Mouse (Mus musculus) liver, embryonic 13.5 days (tissue): ENCODE data around the gene Nfkbib. TPM values are rescaled to one million over a fixed set of nuclear protein-coding genes. Genes with fewer than 3 reads are reported as not detected.

Experiments used
- ATAC-seq: fragments of 200-750 bp; cut with Nextera tagmentation; 2 replicates; pipeline ENCODE4 v1.8.0; 2017; ENCODE audit warnings: low read depth, mild to moderate bottlenecking, moderate number of reproducible peaks, moderate library complexity
- DNase-seq: peaks from one replicate; pipeline ENCODE4 v3.0.0; 2022
- H3K27ac ChIP-seq: fragments of 300-500 bp; sonication (generic); 2 replicates; pipeline ENCODE4 v1.5.1; 2015; ENCODE audit warnings: moderate library complexity, mild to moderate bottlenecking, inconsistent platforms
- H3K27me3 ChIP-seq: fragments of 300-500 bp; sonication (generic); 2 replicates; pipeline ENCODE4 v1.6.1; 2015; ENCODE audit warnings: mild to moderate bottlenecking, inconsistent platforms
- H3K36me3 ChIP-seq: fragments of 300-500 bp; sonication (generic); 2 replicates; pipeline ENCODE4 v1.6.1; 2015; ENCODE audit warnings: mild to moderate bottlenecking, inconsistent platforms
- H3K4me1 ChIP-seq: fragments of 300-500 bp; sonication (generic); replicated peaks from 2 replicates; pipeline ENCODE4 v1.6.1; 2015; ENCODE audit warnings: inconsistent platforms
- H3K4me2 ChIP-seq: fragments of 300-500 bp; sonication (generic); 2 replicates; pipeline ENCODE4 v1.6.1; 2015; ENCODE audit warnings: inconsistent platforms, mild to moderate bottlenecking, moderate library complexity
- H3K4me3 ChIP-seq: fragments of 300-500 bp; sonication (generic); replicated peaks from 2 replicates; pipeline ENCODE4 v1.5.1; 2015; ENCODE audit warnings: mild to moderate bottlenecking, inconsistent platforms
- H3K9ac ChIP-seq: fragments of 300-500 bp; sonication (generic); 2 replicates; pipeline ENCODE4 v1.6.1; 2015; ENCODE audit warnings: mild to moderate bottlenecking, inconsistent platforms
- H3K9me3 ChIP-seq: fragments of 300-500 bp; sonication (generic); replicated peaks from 2 replicates; pipeline ENCODE4 v1.6.1; 2016; ENCODE audit warnings: inconsistent platforms
- WGBS: fragments of 180-500 bp; shearing (Covaris S2); methylation state at CpG from one replicate; pipeline ENCODE4 v1.1.7; 2015; ENCODE audit not compliant: insufficient replicate concordance; 5-methylcytosine and 5-hydroxymethylcytosine counted together
- polyA plus RNA-seq: library from polyadenylated mRNA; unstranded; fragments of >200 nt; fragmentation: Nextera tagmentation; extraction: Ambion mirVana; gene quantifications from 2 replicates; pipeline ENCODE4 v1.2.1, GENCODE M21; 2015

Nfkbib gene
- polyA plus RNA-seq, 1 experiment from 2014 or later = 37.1 TPM

GRCm38 (mm10) chr7:28785161-28785560, 17.8 kb upstream of the Nfkbib start:
- H3K4me2 ChIP-seq = no peak overlapping the region
- H3K27me3 ChIP-seq = no peaks in the 10 kb centered on the region
- 70% methylated on average over 5 of the region's 5 CpGs for WGBS
- peaks cover 26% of the 10 kb centered on the region for H3K4me1 ChIP-seq
- H3K9me3 ChIP-seq = no peaks in the 10 kb centered on the region
- DNase-seq = no peak
- ATAC-seq = no peak
- H3K36me3 ChIP-seq = peaks cover 5% of the 10 kb centered on the region; the same call in 1 of the 2 replicates
- no peak overlapping the region for H3K9ac ChIP-seq
- no peak overlapping the region for H3K4me3 ChIP-seq
- no peak overlapping the region for H3K27ac ChIP-seq

GRCm38 (mm10) chr7:28781261-28781663, 13.9 kb upstream of the Nfkbib start:
- Histone ChIP-seq H3K9ac (no peak overlapping the region), H3K4me2 (no peak overlapping the region), H3K27ac (no peak overlapping the region), H3K4me1 (peaks cover 16% of the 10 kb centered on the region), H3K4me3 (no peak overlapping the region), H3K36me3 (peaks cover 13% of the 10 kb centered on the region), H3K27me3 (no peaks in the 10 kb centered on the region), H3K9me3 (no peaks in the 10 kb centered on the region)
- WGBS = 66% methylated on average over 8 of the region's 8 CpGs
- no peak for ATAC-seq
- no peak for DNase-seq

- ATAC-seq (no peak), DNase-seq (no peak)
- Histone ChIP-seq H3K4me1 (peaks cover 16% of the 10 kb centered on the region), H3K9ac (no peak overlapping the region), H3K9me3 (no peaks in the 10 kb centered on the region), H3K27ac (no peak overlapping the region; the same call in 1 of the 2 replicates), H3K4me2 (no peak overlapping the region), H3K27me3 (no peaks in the 10 kb centered on the region), H3K36me3 (peaks cover 13% of the 10 kb centered on the region), H3K4me3 (no peak overlapping the region)
- 62% methylated on average over 7 of the region's 7 CpGs for WGBS
These were observed 13.5 kb upstream of the Nfkbib start for GRCm38 (mm10) chr7:28780857-28781256.

- ATAC-seq = peak; percentile 76
- H3K27ac ChIP-seq = no peak overlapping the region
- H3K4me2 ChIP-seq = no peak overlapping the region
- no peaks in the 10 kb centered on the region for H3K9me3 ChIP-seq
- DNase-seq = peak; percentile 77
- H3K9ac ChIP-seq = 0 out of 2 replicates have a peak overlapping the region, but pooled peaks have one; percentile 3
- peaks cover 16% of the 10 kb centered on the region for H3K4me1 ChIP-seq
- H3K27me3 ChIP-seq = no peaks in the 10 kb centered on the region
- 41% methylated on average over 6 of the region's 6 CpGs for WGBS
- H3K4me3 ChIP-seq = no peak overlapping the region
- peaks cover 13% of the 10 kb centered on the region for H3K36me3 ChIP-seq
These were observed 12.9 kb upstream of the Nfkbib start for GRCm38 (mm10) chr7:28780067-28780658.

- Histone ChIP-seq H3K4me2 (no peak overlapping the region), H3K27ac (no peak overlapping the region), H3K36me3 (peaks cover 13% of the 10 kb centered on the region), H3K4me1 (peaks cover 16% of the 10 kb centered on the region), H3K9me3 (no peaks in the 10 kb centered on the region), H3K4me3 (no peak overlapping the region), H3K9ac (no peak overlapping the region), H3K27me3 (no peaks in the 10 kb centered on the region)
- ATAC-seq (no peak), DNase-seq (no peak)
- 74% methylated on average over 9 of the region's 9 CpGs for WGBS
These were observed 11.5 kb upstream of the Nfkbib start for GRCm38 (mm10) chr7:28778825-28779224.

- no peak overlapping the region for H3K4me3 ChIP-seq
- peaks cover 14% of the 10 kb centered on the region for H3K4me1 ChIP-seq
- H3K27ac ChIP-seq = no peak overlapping the region
- H3K9ac ChIP-seq = no peak overlapping the region
- no peak for ATAC-seq
- no peak for DNase-seq
- H3K36me3 ChIP-seq = peaks cover 7% of the 10 kb centered on the region; the same call in 1 of the 2 replicates
- WGBS = 84% methylated on average over 7 of the region's 7 CpGs
- H3K27me3 ChIP-seq = no peaks in the 10 kb centered on the region
- no peaks in the 10 kb centered on the region for H3K9me3 ChIP-seq
- H3K4me2 ChIP-seq = no peak overlapping the region
These were observed 7.8 kb upstream of the Nfkbib start for GRCm38 (mm10) chr7:28775129-28775528.

GRCm38 (mm10) chr7:28774164-28774563, 6.9 kb upstream of the Nfkbib start:
- H3K9me3 ChIP-seq = no peaks in the 10 kb centered on the region
- H3K36me3 ChIP-seq = peaks cover 7% of the 10 kb centered on the region; the same call in 1 of the 2 replicates
- no peak overlapping the region for H3K9ac ChIP-seq
- WGBS = 78% methylated on average over 12 of the region's 12 CpGs
- H3K4me2 ChIP-seq = no peak overlapping the region
- no peak overlapping the region for H3K27ac ChIP-seq
- ATAC-seq = no peak
- DNase-seq = no peak
- no peaks in the 10 kb centered on the region for H3K27me3 ChIP-seq
- H3K4me1 ChIP-seq = peaks cover 22% of the 10 kb centered on the region
- H3K4me3 ChIP-seq = no peak overlapping the region

GRCm38 (mm10) chr7:28773163-28773562, 5.9 kb upstream of the Nfkbib start:
- Histone ChIP-seq H3K4me3 (no peak overlapping the region), H3K4me2 (no peak overlapping the region), H3K9ac (no peak overlapping the region), H3K36me3 (peaks cover 7% of the 10 kb centered on the region; the same call in 1 of the 2 replicates), H3K9me3 (no peaks in the 10 kb centered on the region), H3K4me1 (peaks cover 32% of the 10 kb centered on the region), H3K27me3 (no peaks in the 10 kb centered on the region), H3K27ac (no peak overlapping the region)
- no peak for ATAC-seq
- 74% methylated on average over 3 of the region's 3 CpGs for WGBS
- no peak for DNase-seq

GRCm38 (mm10) chr7:28771867-28772266, 4.6 kb upstream of the Nfkbib start:
- ATAC-seq (no peak), DNase-seq (no peak)
- H3K4me3 ChIP-seq = no peak overlapping the region
- H3K4me1 ChIP-seq = peaks cover 45% of the 10 kb centered on the region
- no peak overlapping the region for H3K4me2 ChIP-seq
- no peak overlapping the region for H3K27ac ChIP-seq
- H3K9ac ChIP-seq = no peak overlapping the region
- 82% methylated on average over 11 of the region's 11 CpGs for WGBS
- no peaks in the 10 kb centered on the region for H3K27me3 ChIP-seq
- no peaks in the 10 kb centered on the region for H3K9me3 ChIP-seq
- peaks cover 3% of the 10 kb centered on the region; the same call in 1 of the 2 replicates for H3K36me3 ChIP-seq

GRCm38 (mm10) chr7:28770309-28770708, 3.0 kb upstream of the Nfkbib start:
- 23% methylated on average over 3 of the region's 3 CpGs for WGBS
- DNase-seq (peak; percentile 45), ATAC-seq (peak; percentile 19; the same call in 1 of the 2 replicates)
- H3K4me3 ChIP-seq = no peak overlapping the region
- H3K4me2 ChIP-seq = 0 out of 2 replicates have a peak overlapping the region, but pooled peaks have one; percentile 14
- H3K4me1 ChIP-seq = peaks cover 52% of the 10 kb centered on the region
- no peaks in the 10 kb centered on the region for H3K36me3 ChIP-seq
- peak overlapping the region; percentile 26; the same call in 1 of the 2 replicates for H3K9ac ChIP-seq
- no peaks in the 10 kb centered on the region for H3K27me3 ChIP-seq
- peak overlapping the region; percentile 23; the same call in 1 of the 2 replicates for H3K27ac ChIP-seq
- H3K9me3 ChIP-seq = no peaks in the 10 kb centered on the region

- H3K9ac ChIP-seq = 0 out of 2 replicates have a peak overlapping the region, but pooled peaks have one; percentile 26
- DNase-seq (no peak), ATAC-seq (no peak)
- H3K36me3 ChIP-seq = no peaks in the 10 kb centered on the region
- H3K9me3 ChIP-seq = no peaks in the 10 kb centered on the region
- no peak overlapping the region for H3K4me2 ChIP-seq
- H3K27ac ChIP-seq = peak overlapping the region; percentile 44
- H3K27me3 ChIP-seq = no peaks in the 10 kb centered on the region
- H3K4me3 ChIP-seq = no peak overlapping the region
- peaks cover 60% of the 10 kb centered on the region for H3K4me1 ChIP-seq
- 46% methylated on average over 9 of the region's 9 CpGs for WGBS
These were observed 2.2 kb upstream of the Nfkbib start for GRCm38 (mm10) chr7:28769414-28769958.

- H3K36me3 ChIP-seq = peaks cover 14% of the 10 kb centered on the region
- no peak overlapping the region for H3K27ac ChIP-seq
- no peaks in the 10 kb centered on the region for H3K9me3 ChIP-seq
- no peak for DNase-seq
- peak overlapping the region; percentile 74 for H3K4me2 ChIP-seq
- H3K4me1 ChIP-seq = peaks cover 60% of the 10 kb centered on the region
- WGBS = 7% methylated on average over 14 of the region's 14 CpGs
- H3K9ac ChIP-seq = peak overlapping the region; percentile 75
- no peaks in the 10 kb centered on the region for H3K27me3 ChIP-seq
- H3K4me3 ChIP-seq = peak overlapping the region; percentile 78
- ATAC-seq = no peak
These were observed 402 bp downstream of the Nfkbib start for GRCm38 (mm10) chr7:28766910-28767309.
